Mouse (Mus musculus): ENCODE data around the gene Tle2. TPM values are rescaled to one million over a fixed set of nuclear protein-coding genes. Genes with fewer than 3 reads are reported as not detected.

The Tle2 gene
- total RNA-seq, 2 experiments from 2014 or later = 8.4 to 9.7 TPM

- intact Hi-C loops (cut with DNase I) = no loop called here
These were observed 3.4 kb upstream of the Tle2 start for GRCm38 (mm10) chr10:81570831-81571500.

GRCm38 (mm10) chr10:81571501-81571876 is 2.9 kb upstream of the Tle2 start:
- peak; percentile 99 for DNase-seq (ENCODE audit: low spot score)
- intact Hi-C loops (cut with DNase I) = no loop called here

More at GRCm38 (mm10) chr10:81570831-81571500, 3.4 kb upstream of the Tle2 start:
- peak; percentile 86 for DNase-seq (ENCODE audit: low spot score)

- no peak for DNase-seq (ENCODE audit: low spot score)
- intact Hi-C loops (cut with DNase I) = loop anchor here (2.0 kb wide), 1 partner anchor 33 kb away; no protein-coding TSS in a partner anchor
These were observed 2.2 kb upstream of the Tle2 start for GRCm38 (mm10) chr10:81572133-81572671.

- intact Hi-C loops (cut with DNase I) = loop anchor here (2.0 kb wide), 1 partner anchor 32 kb away; no protein-coding TSS in a partner anchor
- DNase-seq (ENCODE audit: low spot score) = peak; percentile 66
These were observed 1.4 kb upstream of the Tle2 start for GRCm38 (mm10) chr10:81572975-81573374.

GRCm38 (mm10) chr10:81575208-81575631 is 859 bp downstream of the Tle2 start:
- intact Hi-C loops (cut with DNase I) = loop anchor here (2.0 kb wide), 1 partner anchor 18 kb away; no protein-coding TSS in a partner anchor
- DNase-seq (ENCODE audit: low spot score) = no peak

DNA sequence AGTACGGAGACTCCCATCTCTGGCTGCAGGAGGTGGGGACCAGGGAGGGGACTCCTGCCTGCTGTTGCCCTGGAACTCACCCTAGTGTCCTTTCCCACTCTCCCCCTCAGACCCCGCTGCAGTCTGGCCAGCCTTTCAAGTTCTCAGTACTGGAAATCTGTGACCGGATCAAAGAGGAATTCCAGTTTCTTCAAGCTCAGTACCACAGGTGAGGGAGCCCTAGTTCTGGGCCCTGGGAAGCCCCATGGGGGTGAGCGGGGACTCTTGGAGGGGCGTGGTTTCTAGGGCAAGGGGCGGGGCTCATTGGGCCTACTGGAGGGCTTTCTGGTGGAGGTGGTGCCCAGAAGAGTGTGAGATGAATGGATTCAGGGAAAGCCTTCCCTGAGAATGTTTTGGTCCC is 1.3 kb downstream of the Tle2 start:
- DNase-seq (ENCODE audit: low spot score) = no peak
- intact Hi-C loops (cut with DNase I) = loop anchor here (2.0 kb wide), 1 partner anchor 17 kb away; no protein-coding TSS in a partner anchor

DNA sequence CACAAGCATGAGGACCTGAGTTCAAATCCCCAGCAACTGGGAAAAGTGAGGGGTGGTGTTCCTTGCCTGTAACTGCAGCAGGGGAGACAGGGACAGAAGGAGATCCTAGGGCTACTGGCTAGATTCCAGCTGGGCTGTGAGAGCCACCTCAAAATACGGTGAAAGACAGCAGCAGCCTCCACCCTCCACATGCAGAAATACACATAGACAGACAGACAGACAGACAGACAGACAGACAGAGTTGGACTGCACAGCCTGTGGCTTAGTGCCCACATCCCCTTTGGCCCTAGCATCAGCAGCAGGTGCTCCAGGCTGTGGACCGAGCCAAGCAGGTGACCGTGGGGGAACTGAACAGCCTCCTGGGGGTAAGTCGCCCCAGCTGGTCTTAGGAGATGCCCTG is 5.6 kb downstream of the Tle2 start:
- intact Hi-C loops (cut with DNase I) = no loop called here
- DNase-seq (ENCODE audit: low spot score) = no peak

DNA sequence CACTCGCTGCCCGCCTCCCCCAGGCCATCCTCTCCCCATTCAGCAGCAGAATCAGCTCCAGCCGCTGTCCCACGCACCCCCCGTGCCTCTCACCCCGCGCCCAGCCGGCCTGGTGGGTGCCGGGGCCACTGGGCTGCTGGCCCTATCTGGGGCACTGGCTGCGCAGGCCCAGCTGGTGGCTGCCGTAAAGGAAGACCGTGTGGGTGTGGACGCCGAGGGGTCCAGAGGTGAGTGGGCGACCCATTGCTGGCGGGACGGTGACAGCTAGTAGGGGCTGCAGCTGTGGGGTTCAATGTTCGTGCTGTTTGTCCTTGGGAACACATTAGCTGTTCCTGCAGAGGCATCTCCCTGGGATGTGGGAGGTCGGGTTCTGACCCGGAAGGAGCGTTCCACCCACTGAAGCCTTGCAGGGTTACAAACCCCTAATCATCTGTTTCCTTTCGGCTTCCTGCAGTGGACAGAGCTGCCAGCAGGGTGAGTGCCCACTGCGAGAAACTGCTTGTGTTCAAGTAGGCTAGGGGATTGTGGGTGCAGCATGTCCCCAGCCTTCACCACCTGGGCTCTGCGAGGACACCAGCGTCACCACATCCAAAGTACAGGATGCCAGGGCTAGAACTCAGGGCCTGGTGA is 6.2 kb downstream of the Tle2 start:
- intact Hi-C loops (cut with DNase I) = no loop called here
- DNase-seq (ENCODE audit: low spot score) = no peak

- intact Hi-C loops (cut with DNase I) = no loop called here
- DNase-seq (ENCODE audit: low spot score) = no peak
These were observed 9.0 kb downstream of the Tle2 start for GRCm38 (mm10) chr10:81583347-81583746.

DNA sequence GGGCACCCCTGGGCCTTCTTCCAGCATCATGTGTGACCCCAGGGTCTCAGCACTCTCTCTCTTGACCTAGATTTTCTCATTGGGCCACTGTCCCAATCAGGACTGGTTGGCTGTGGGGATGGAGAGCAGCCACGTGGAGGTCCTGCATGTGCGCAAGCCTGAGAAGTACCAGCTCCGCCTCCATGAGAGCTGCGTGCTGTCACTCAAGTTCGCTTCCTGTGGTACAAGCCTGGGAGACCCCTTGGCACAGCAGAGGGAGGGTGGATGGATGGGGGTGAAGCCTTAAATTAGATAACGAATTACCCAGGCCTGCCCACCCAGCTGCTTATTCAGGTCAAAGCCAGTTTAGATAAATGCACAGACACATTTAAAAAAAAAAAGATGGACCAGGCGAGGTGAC is 14.4 kb downstream of the Tle2 start:
- intact Hi-C loops (cut with DNase I) = no loop called here
- no peak for DNase-seq (ENCODE audit: low spot score)

DNA sequence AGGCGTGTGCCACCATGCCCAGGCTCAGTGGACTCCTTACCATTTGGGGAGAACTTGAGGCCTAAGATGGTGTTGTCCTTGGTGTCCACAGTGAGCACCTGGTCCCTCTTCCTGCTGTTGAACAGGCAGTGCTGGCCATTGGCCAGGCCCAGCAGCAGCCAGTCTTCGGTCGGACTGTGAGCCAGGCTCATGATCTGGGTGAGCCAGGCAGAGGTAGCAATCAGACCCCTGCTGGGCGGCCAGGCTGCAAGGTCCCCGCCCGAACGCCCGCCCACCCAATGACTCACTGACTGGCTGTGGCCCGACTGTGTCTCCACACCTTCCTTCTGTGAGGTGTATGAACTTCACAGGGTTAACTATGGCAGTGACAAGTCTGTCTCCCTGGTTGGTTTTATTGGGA is 17.5 kb downstream of the Tle2 start:
- intact Hi-C loops (cut with DNase I) = loop anchor here (2.0 kb wide), 1 partner anchor 17 kb away; the partner anchor contains the start of gene Tle2
- DNase-seq (ENCODE audit: low spot score) = no peak

DNA sequence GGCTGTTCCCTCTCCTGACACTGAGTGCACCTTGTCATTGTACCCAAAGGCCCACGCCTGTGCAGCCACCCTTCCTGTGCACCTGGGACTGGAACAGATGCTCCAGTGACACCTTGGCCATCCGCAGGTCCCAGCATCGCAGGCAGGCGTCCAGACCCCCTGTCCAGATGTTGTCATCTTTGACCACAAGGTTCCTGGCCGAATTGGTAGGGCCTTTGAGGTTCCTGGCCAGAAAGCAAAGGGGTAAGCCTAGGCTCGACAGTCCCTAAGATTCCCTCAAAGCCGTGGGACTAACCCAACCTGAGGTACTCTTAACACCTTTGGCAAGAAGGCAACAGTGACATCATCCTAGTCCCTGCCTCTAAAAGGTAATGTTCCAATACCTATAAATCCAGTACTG is 18.3 kb downstream of the Tle2 start:
- no peak for DNase-seq (ENCODE audit: low spot score)
- intact Hi-C loops (cut with DNase I) = loop anchor here (2.0 kb wide), 1 partner anchor 18 kb away; the partner anchor contains the start of gene Tle2

GRCm38 (mm10) chr10:81593223-81593622 is 18.9 kb downstream of the Tle2 start:
- intact Hi-C loops (cut with DNase I) = loop anchor here (2.0 kb wide), 1 partner anchor 18 kb away; the partner anchor contains the start of gene Tle2
- no peak for DNase-seq (ENCODE audit: low spot score)

GRCm38 (mm10) chr10:81593935-81594334 is 19.6 kb downstream of the Tle2 start:
- DNase-seq (ENCODE audit: low spot score) = no peak
- intact Hi-C loops (cut with DNase I) = loop anchor here (2.0 kb wide), 1 partner anchor 19 kb away; the partner anchor contains the start of gene Tle2

GRCm38 (mm10) chr10:81595599-81595998 is 21.2 kb downstream of the Tle2 start:
- no peak for DNase-seq (ENCODE audit: low spot score)
- intact Hi-C loops (cut with DNase I) = no loop called here

- DNase-seq (ENCODE audit: low spot score) = peak; percentile 40
- intact Hi-C loops (cut with DNase I) = no loop called here
These were observed 22.2 kb downstream of the Tle2 start for GRCm38 (mm10) chr10:81596611-81597010.

DNA sequence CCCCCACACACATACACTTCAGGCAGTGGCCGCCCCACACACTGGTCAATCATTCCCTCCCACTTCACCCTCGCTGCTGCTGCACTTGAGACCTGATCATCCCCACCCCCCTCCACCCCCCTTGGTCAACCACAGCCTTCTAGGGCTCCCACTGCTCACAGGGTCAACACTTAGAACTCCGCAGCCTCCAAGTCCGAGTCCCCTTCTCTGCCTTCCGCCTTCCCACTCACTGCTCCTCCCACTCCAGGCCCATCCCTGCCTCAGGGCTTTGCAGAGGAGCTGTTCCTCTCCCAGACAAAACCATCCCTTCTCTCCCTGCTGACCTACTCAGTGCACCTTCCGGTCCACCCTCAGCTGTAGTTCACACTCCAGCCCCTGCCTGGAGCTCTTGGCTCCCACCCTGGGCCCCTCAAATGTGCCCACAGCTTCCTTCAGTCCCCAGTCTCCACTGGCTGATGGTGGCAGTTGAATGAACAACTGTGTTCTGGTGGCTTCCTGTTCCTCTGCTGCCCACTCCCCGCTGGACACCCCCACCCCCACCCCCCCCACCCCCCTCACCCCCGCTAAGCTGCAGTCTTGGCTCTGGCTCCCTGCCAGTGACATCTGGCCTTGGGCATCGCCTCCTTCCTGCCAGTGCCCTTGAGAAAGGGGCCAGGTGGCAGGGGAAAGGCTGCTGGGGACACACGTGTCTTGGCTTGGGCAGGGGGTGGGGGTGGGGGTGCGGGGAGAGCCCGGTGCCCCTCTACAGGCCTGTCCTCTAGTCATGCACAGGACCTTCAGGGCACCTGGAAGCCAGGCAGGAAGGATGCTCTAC is 23.0 kb downstream of the Tle2 start:
- intact Hi-C loops (cut with DNase I) = no loop called here
- peak; percentile 29 for DNase-seq (ENCODE audit: low spot score)

DNA sequence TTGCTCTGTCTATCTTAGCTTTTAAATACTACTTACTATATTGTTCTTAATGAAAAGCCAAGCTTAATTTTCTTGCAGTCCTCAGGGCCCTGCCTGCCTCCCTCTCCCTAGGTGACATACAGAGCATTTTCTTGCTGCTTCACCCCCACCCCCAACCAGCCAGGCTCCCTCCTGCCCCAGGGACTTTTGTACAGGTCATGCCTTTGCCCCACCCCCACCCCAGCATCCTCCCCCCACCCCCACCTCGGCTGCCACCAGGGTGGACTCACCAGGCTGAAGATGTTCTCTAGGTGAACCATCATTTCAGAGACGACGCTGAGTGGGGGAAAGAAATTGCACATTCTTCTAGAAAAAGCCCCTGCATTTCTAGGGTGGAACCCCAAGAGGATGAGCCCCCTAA is 24.0 kb downstream of the Tle2 start:
- intact Hi-C loops (cut with DNase I) = no loop called here
- no peak for DNase-seq (ENCODE audit: low spot score)

GRCm38 (mm10) chr10:81598871-81599270 is 24.5 kb downstream of the Tle2 start:
- intact Hi-C loops (cut with DNase I) = no loop called here

DNA sequence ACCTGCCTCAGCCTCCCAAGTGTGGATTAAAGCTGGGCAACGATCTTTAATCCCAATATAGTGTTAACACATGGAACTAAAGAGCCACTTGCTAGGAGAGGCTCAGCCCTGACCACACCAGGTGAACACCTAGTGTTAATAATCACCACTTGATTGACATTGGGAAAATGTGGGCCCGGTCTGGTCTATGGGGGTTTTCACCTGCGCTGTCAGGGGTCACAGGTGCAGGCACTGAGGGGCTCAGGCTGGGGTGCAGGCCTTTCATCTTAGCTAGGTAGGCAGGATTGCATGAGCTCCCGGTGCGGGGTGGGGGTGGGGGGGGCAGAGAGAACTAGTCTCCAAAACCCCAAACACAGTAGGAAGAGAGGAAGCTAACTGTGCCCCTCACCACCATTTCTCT is 25.3 kb downstream of the Tle2 start:
- no peak for DNase-seq (ENCODE audit: low spot score)
- intact Hi-C loops (cut with DNase I) = loop anchor here (5.0 kb wide), 1 partner anchor 97 kb away; the partner anchor contains the start of gene S1pr4

More at GRCm38 (mm10) chr10:81598871-81599270, 24.5 kb downstream of the Tle2 start:
- no peak for DNase-seq (ENCODE audit: low spot score)

Data from heart, postnatal 25 days (tissue).